Mouse (Mus musculus): Measurements from ENCODE around the gene Gm12695. TPM values are rescaled to one million over a fixed set of nuclear protein-coding genes. Genes with fewer than 3 reads are reported as not detected.

Gm12695 gene
- not detected in 2 replicates for polyA plus RNA-seq (2012; ENCODE audit: insufficient read depth, insufficient read length, low replicate concordance, missing spikeins)

DNA sequence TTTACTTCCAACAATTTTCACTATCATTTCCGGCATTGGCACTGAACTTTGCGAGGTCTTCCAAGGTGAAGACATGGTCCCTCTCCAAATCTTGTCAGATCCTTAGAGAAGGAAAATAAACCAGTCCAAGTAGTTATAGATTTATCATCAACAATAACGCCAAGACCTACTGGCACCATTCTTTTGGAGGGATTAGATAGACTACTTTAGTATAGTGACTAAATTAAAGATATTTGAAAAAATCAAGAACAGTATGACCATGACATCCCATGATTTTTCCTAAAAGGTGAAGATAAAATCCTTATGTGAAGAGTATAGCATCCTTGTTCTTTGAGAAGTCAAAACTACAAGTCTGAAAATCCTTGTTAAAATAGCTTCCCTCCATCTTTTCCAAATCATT is at the start of gene Gm12695:
Gm12695 (minus strand) TSS at position 101 of the 400 bp plus-strand sequence.
- no peak within 1 kb of the TSS for H3K4me3 ChIP-seq (ENCODE audit: insufficient read depth, low read depth, low read length)
- TF ChIP-seq CTCF (IDR thresholded peaks at IDR 0.05; ENCODE audit: insufficient read depth, low read depth, low read length) (no peak), POLR2A (IDR thresholded peaks at IDR 0.05; ENCODE audit: insufficient read depth, low read depth, low read length) (no peak)
- 94% methylated on average over 3 of the region's 3 CpGs for WGBS
- H3K4me1 ChIP-seq (ENCODE audit: control insufficient read depth, insufficient read depth, low read length): no peaks in the 10 kb centered on the region
- H3K27ac ChIP-seq (ENCODE audit: insufficient read depth, low read depth, low read length): no peak within 1 kb of the TSS

DNA sequence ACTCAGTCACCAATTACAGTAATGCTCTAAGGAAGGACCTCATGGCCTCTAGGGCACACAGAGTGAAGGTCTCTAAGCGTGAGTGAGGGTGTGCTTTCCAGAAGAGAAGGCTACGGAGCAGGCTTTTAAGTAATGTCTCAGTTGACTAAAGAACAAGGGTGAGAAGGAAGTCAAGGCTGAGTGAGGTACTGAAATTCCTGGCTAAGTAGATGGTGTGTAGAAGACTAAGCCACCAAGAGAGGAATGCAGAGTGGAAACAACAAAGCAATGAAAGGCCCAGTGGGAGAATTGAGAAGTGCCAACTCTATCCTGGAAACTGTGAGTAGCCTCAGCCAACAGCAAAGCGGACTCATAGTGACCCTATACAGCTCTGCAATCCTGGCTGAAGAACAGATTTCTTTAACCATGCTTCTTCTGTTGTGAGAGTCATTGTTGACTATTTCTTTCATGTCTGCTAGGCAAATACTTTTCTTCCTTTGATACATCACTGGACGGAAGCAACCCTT is 40.6 kb upstream of the Gm12695 start:
- no peaks in the 10 kb centered on the region for H3K4me1 ChIP-seq (ENCODE audit: control insufficient read depth, insufficient read depth, low read length)
- H3K27ac ChIP-seq (ENCODE audit: insufficient read depth, low read depth, low read length): no peak overlapping the region
- 76% methylated on average over 4 of the region's 4 CpGs for WGBS
- TF ChIP-seq CTCF (IDR thresholded peaks at IDR 0.05; ENCODE audit: insufficient read depth, low read depth, low read length): no peak
- TF ChIP-seq POLR2A (IDR thresholded peaks at IDR 0.05; ENCODE audit: insufficient read depth, low read depth, low read length): no peak
- no peak overlapping the region for H3K4me3 ChIP-seq (ENCODE audit: insufficient read depth, low read depth, low read length)

DNA sequence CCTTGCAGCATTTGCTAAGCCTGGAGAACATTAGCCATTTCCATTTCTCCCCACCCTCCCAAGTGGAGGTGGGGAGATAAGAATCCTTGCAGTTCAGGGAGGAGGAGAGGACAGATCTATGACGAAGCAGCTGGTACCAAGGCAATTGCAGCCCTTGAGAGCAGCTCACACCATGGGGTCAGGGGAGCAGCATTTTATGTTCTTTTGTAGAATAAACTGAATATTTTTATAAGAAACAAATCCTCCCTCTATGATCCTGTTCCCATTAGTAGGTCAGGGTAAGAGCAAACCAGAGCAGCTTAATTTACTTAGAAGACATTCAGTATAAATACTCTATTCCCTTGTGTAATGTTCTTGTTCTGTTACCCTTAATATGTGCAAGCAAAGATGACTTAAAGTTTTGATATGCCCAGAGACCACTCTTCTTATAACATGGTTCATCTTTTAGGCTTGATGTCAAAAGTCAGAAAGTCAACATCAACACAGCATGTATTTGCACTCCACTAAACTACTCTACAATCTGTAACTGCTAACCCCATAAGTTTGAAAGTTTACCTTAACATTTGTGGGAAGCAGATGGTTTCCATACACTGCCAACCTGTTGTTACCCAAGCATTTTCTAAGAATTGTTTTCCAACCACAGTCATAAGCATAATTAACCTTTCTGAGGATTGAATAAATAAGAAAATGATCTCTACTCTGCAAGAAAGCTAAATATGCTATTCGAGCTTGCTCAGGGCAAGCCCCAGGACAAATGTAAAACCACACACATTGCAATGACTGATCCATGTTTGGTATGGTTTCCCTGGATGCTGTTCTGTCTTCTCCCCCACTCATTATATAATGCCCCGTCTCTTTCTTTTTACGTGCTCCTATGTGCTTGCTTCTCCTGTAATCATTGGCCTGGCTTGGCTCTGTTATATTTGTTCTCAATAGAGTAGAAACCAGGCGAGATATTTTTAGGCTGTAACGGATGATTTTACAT is 22.1 kb upstream of the Gm12695 start:
- WGBS: 74% methylated on average over 6 of the region's 6 CpGs
- no peak overlapping the region for H3K4me3 ChIP-seq (ENCODE audit: insufficient read depth, low read depth, low read length)
- no peaks in the 10 kb centered on the region for H3K4me1 ChIP-seq (ENCODE audit: control insufficient read depth, insufficient read depth, low read length)
- no peak overlapping the region for H3K27ac ChIP-seq (ENCODE audit: insufficient read depth, low read depth, low read length)
- no peak for TF ChIP-seq POLR2A (IDR thresholded peaks at IDR 0.05; ENCODE audit: insufficient read depth, low read depth, low read length)
- no peak for TF ChIP-seq CTCF (IDR thresholded peaks at IDR 0.05; ENCODE audit: insufficient read depth, low read depth, low read length)

- no peak overlapping the region for H3K27ac ChIP-seq (ENCODE audit: insufficient read depth, low read depth, low read length)
- TF ChIP-seq CTCF (IDR thresholded peaks at IDR 0.05; ENCODE audit: insufficient read depth, low read depth, low read length) (no peak), POLR2A (IDR thresholded peaks at IDR 0.05; ENCODE audit: insufficient read depth, low read depth, low read length) (no peak)
- no peak overlapping the region for H3K4me3 ChIP-seq (ENCODE audit: insufficient read depth, low read depth, low read length)
- H3K4me1 ChIP-seq (ENCODE audit: control insufficient read depth, insufficient read depth, low read length): no peaks in the 10 kb centered on the region
- 23% methylated on average over 7 of the region's 7 CpGs for WGBS
Observed at GRCm38 (mm10) chr4:96799380-96800157, 14.6 kb upstream of the Gm12695 start.

- H3K27ac ChIP-seq (ENCODE audit: insufficient read depth, low read depth, low read length): no peak overlapping the region
Observed at GRCm38 (mm10) chr4:96797583-96797982, 12.6 kb upstream of the Gm12695 start.

GRCm38 (mm10) chr4:96791301-96791700 is 6.3 kb upstream of the Gm12695 start:
- no peak for TF ChIP-seq POLR2A (IDR thresholded peaks at IDR 0.05; ENCODE audit: insufficient read depth, low read depth, low read length)
- Histone ChIP-seq H3K27ac (ENCODE audit: insufficient read depth, low read depth, low read length) (no peak overlapping the region), H3K4me1 (ENCODE audit: control insufficient read depth, insufficient read depth, low read length) (no peaks in the 10 kb centered on the region), H3K4me3 (ENCODE audit: insufficient read depth, low read depth, low read length) (no peak overlapping the region)

More at GRCm38 (mm10) chr4:96797583-96797982, 12.6 kb upstream of the Gm12695 start:
- TF ChIP-seq POLR2A (IDR thresholded peaks at IDR 0.05; ENCODE audit: insufficient read depth, low read depth, low read length) (no peak), CTCF (IDR thresholded peaks at IDR 0.05; ENCODE audit: insufficient read depth, low read depth, low read length) (no peak)
- H3K4me3 ChIP-seq (ENCODE audit: insufficient read depth, low read depth, low read length): no peak overlapping the region
- 58% methylated on average over 1 of the region's 1 CpGs for WGBS
- no peaks in the 10 kb centered on the region for H3K4me1 ChIP-seq (ENCODE audit: control insufficient read depth, insufficient read depth, low read length)

- no peak for TF ChIP-seq CTCF (IDR thresholded peaks at IDR 0.05; ENCODE audit: insufficient read depth, low read depth, low read length)
- TF ChIP-seq POLR2A (IDR thresholded peaks at IDR 0.05; ENCODE audit: insufficient read depth, low read depth, low read length): no peak
- 41% methylated on average over 3 of the region's 3 CpGs for WGBS
- H3K4me1 ChIP-seq (ENCODE audit: control insufficient read depth, insufficient read depth, low read length): no peaks in the 10 kb centered on the region
- H3K4me3 ChIP-seq (ENCODE audit: insufficient read depth, low read depth, low read length): no peak overlapping the region
- H3K27ac ChIP-seq (ENCODE audit: insufficient read depth, low read depth, low read length): no peak overlapping the region
Observed at GRCm38 (mm10) chr4:96789905-96790304, 4.9 kb upstream of the Gm12695 start.

GRCm38 (mm10) chr4:96786610-96787009 is 1.6 kb upstream of the Gm12695 start:
- H3K27ac ChIP-seq (ENCODE audit: insufficient read depth, low read depth, low read length): no peak overlapping the region
- 47% methylated on average over 7 of the region's 7 CpGs for WGBS
- H3K4me1 ChIP-seq (ENCODE audit: control insufficient read depth, insufficient read depth, low read length): no peaks in the 10 kb centered on the region
- no peak for TF ChIP-seq POLR2A (IDR thresholded peaks at IDR 0.05; ENCODE audit: insufficient read depth, low read depth, low read length)
- TF ChIP-seq CTCF (IDR thresholded peaks at IDR 0.05; ENCODE audit: insufficient read depth, low read depth, low read length): no peak
- H3K4me3 ChIP-seq (ENCODE audit: insufficient read depth, low read depth, low read length): no peak overlapping the region
